Mouse (Mus musculus): ENCODE data around the gene Magi2. TPM values are rescaled to one million over a fixed set of nuclear protein-coding genes. Genes with fewer than 3 reads are reported as not detected.

Gene Magi2
- polyA plus RNA-seq, 1 experiment from 2014 or later: 1.9 TPM

DNA sequence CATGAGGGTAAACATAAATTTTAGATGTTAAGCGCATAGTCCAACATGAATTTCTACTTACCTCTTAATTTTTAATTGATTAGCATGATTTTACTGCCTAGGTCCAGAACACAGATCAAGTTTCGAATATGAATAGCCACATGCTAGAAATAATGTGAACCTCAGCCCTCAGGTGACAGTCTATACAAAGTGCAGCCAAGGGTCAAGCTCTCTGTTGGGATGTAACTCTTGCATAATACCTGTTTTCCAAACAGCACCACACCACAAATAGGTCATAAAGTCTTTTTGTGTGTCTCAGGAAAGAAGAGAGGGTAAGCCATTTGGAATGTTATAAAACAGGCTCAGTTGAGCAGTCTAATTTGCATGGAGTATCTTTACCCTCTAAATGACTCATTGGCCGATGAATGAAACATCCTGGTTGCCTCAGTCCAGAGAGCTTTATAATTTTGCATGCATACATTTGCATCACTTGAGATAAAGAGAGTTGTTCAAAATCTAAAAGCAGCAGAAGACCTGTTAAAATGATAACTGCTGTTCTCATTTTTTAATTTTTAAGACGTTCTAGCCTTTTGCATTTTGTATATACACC is 246.1 kb downstream of the Magi2 start:
- TF ChIP-seq CTCF (IDR thresholded peaks at IDR 0.05): no peak
- WGBS: 74% methylated on average over 4 of the region's 4 CpGs
- H3K27ac ChIP-seq (ENCODE audit: low read length): no peak overlapping the region
- ATAC-seq (no peak), DNase-seq (ENCODE audit: low spot score) (no peak)
- no peak overlapping the region for H3K4me2 ChIP-seq (replicated peaks; ENCODE audit: low read depth, low read length)
- no peaks in the 10 kb centered on the region for H3K9me3 ChIP-seq (ENCODE audit: low read length)
- no peak overlapping the region for H3K9ac ChIP-seq (replicated peaks; ENCODE audit: low read depth)
- no peak overlapping the region for H3K4me3 ChIP-seq (ENCODE audit: low read depth, low read length)
- H3K4me1 ChIP-seq (ENCODE audit: insufficient read depth, low read depth, low read length): no peaks in the 10 kb centered on the region
- no peaks in the 10 kb centered on the region for H3K36me3 ChIP-seq (ENCODE audit: insufficient read depth, low read length)
- H3K27me3 ChIP-seq (replicated peaks; ENCODE audit: insufficient read depth, low read length): no peaks in the 10 kb centered on the region

DNA sequence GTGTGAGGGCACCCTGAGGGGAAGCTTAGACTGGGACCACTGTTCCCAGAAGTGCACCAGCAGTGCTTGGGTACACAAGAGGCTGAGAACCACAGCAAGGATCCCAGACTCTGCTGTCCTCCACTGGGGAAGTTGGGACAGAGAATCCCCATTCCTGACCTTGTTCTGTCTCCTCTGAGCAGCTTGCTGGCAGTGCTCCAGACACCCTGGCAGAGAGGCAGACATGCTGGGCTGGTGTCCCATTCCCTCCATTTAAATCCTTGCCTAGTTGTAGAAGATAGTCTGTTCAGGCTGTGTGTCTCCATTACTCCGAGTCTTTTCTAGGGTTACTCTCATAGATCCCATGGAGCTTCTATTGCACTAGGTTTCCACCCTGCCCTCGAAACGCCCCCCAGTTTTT is 256.1 kb downstream of the Magi2 start:
- WGBS: 76% methylated on average over 3 of the region's 3 CpGs
- ATAC-seq (no peak), DNase-seq (ENCODE audit: low spot score) (no peak)
- Histone ChIP-seq H3K9me3 (ENCODE audit: low read length) (no peaks in the 10 kb centered on the region), H3K4me3 (ENCODE audit: low read depth, low read length) (no peak overlapping the region), H3K36me3 (ENCODE audit: insufficient read depth, low read length) (no peaks in the 10 kb centered on the region), H3K27ac (ENCODE audit: low read length) (no peak overlapping the region), H3K4me2 (replicated peaks; ENCODE audit: low read depth, low read length) (no peak overlapping the region), H3K4me1 (ENCODE audit: insufficient read depth, low read depth, low read length) (no peaks in the 10 kb centered on the region), H3K27me3 (replicated peaks; ENCODE audit: insufficient read depth, low read length) (no peaks in the 10 kb centered on the region), H3K9ac (replicated peaks; ENCODE audit: low read depth) (no peak overlapping the region)
- TF ChIP-seq CTCF (IDR thresholded peaks at IDR 0.05): no peak
- no peak for TF ChIP-seq EP300 (IDR thresholded peaks at IDR 0.05)

DNA sequence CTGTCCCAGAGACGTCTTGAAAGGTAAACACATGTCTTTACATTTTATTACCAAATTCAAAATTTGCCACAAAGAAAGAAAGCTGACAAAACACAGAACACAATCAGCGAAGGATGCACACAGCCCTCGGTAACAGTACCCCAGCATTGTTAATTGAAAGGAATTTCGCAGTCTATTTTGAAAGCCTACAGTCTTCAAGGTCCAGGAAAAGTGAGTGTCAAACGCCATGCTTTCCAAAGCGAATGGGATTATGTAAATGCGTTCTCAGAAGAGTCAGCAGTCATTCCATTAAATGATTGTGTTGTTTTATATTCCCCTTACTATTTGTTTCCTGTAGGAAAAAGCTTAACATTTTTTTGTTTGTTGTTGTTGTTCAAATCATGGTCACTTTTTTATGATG is 261.1 kb downstream of the Magi2 start:
- Histone ChIP-seq H3K4me2 (replicated peaks; ENCODE audit: low read depth, low read length) (no peak overlapping the region), H3K4me3 (ENCODE audit: low read depth, low read length) (no peak overlapping the region), H3K36me3 (ENCODE audit: insufficient read depth, low read length) (no peaks in the 10 kb centered on the region), H3K9ac (replicated peaks; ENCODE audit: low read depth) (no peak overlapping the region), H3K27ac (ENCODE audit: low read length) (no peak overlapping the region), H3K27me3 (replicated peaks; ENCODE audit: insufficient read depth, low read length) (no peaks in the 10 kb centered on the region), H3K4me1 (ENCODE audit: insufficient read depth, low read depth, low read length) (no peaks in the 10 kb centered on the region), H3K9me3 (ENCODE audit: low read length) (no peaks in the 10 kb centered on the region)
- whole genome bisulfite sequencing: 27% methylated on average over 7 of the region's 7 CpGs
- TF ChIP-seq CTCF (IDR thresholded peaks at IDR 0.05) (no peak), EP300 (IDR thresholded peaks at IDR 0.05) (no peak)
- DNase-seq (ENCODE audit: low spot score) (no peak), ATAC-seq (no peak)

DNA sequence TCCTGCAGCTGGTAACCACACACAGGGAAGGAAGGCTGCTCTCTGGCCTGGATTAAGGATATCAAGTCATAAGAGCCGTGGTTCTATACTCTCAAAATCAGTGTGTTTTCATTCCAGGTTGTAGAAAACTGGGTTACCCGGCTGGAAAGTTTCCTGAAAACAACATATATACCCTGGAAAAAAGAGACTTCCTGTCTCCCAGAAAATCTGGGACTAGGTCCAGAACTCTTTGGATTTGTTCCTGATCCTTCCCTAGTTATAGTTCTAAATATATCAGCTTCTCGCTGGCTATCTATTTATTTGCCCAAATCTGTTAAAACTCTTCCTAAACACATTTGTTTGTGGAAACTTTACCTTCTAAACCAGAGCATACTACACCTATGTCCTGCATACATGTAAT is 274.2 kb downstream of the Magi2 start:
- TF ChIP-seq CTCF (IDR thresholded peaks at IDR 0.05) (no peak), EP300 (IDR thresholded peaks at IDR 0.05) (no peak)

DNA sequence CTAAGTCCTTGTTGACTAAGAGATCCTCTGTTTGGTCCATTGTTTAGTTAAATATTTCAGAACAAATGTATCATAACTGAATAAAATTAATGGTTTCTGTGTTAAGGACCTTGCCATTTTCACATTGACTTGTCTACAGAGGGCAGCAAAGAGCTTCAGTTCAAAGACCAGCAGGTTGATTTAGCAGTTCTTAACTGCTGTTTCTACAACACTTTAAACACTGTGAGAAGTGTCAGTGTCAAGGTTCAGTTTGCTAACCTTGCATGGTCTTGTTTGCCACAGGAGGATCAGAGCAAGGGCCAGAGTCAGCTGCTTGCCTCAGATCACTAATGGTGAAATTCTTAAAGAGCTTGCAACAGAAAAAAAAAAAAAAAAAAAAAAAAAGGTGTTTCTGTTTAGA is 295.3 kb downstream of the Magi2 start:
- Histone ChIP-seq H3K4me2 (replicated peaks; ENCODE audit: low read depth, low read length) (no peak overlapping the region), H3K4me3 (ENCODE audit: low read depth, low read length) (no peak overlapping the region), H3K9me3 (ENCODE audit: low read length) (no peaks in the 10 kb centered on the region), H3K36me3 (ENCODE audit: insufficient read depth, low read length) (no peaks in the 10 kb centered on the region), H3K27me3 (replicated peaks; ENCODE audit: insufficient read depth, low read length) (no peaks in the 10 kb centered on the region), H3K9ac (replicated peaks; ENCODE audit: low read depth) (no peak overlapping the region), H3K27ac (ENCODE audit: low read length) (no peak overlapping the region), H3K4me1 (ENCODE audit: insufficient read depth, low read depth, low read length) (no peaks in the 10 kb centered on the region)
- TF ChIP-seq CTCF (IDR thresholded peaks at IDR 0.05): peak; percentile 68
- TF ChIP-seq EP300 (IDR thresholded peaks at IDR 0.05): no peak
- ATAC-seq (no peak), DNase-seq (ENCODE audit: low spot score) (peak; percentile 56)

More for the DNA sequence above, 274.2 kb downstream of the Magi2 start:
- Histone ChIP-seq H3K4me2 (replicated peaks; ENCODE audit: low read depth, low read length) (no peak overlapping the region), H3K27me3 (replicated peaks; ENCODE audit: insufficient read depth, low read length) (no peaks in the 10 kb centered on the region), H3K9me3 (ENCODE audit: low read length) (no peaks in the 10 kb centered on the region), H3K27ac (ENCODE audit: low read length) (no peak overlapping the region), H3K9ac (replicated peaks; ENCODE audit: low read depth) (no peak overlapping the region), H3K36me3 (ENCODE audit: insufficient read depth, low read length) (no peaks in the 10 kb centered on the region), H3K4me1 (ENCODE audit: insufficient read depth, low read depth, low read length) (no peaks in the 10 kb centered on the region), H3K4me3 (ENCODE audit: low read depth, low read length) (no peak overlapping the region)
- 58% methylated on average over 3 of the region's 3 CpGs for WGBS
- ATAC-seq (no peak), DNase-seq (ENCODE audit: low spot score) (no peak)

DNA sequence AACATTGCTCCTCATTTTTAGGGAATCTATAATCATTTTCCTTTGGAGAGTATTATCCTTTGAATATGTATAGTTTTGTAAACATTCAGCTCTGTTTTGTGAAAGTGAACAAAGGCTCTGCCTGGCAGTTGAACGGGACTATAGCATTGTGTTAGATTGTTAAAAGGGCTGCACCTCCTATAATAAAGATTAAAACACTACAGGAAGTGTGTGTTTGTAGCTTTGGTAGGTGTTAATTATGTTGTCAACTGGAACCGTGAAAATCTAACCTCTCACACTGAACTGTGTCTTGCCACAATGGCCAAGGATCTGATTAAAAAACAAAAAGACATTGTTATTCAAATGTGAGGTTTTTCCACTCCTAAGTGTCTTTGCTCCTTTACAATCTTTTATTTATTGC is 312.5 kb downstream of the Magi2 start:
- DNase-seq (ENCODE audit: low spot score): no peak
- no peak overlapping the region for H3K4me2 ChIP-seq (replicated peaks; ENCODE audit: low read depth, low read length)
- no peak overlapping the region for H3K27ac ChIP-seq (ENCODE audit: low read length)
- no peak for ATAC-seq
- H3K36me3 ChIP-seq (ENCODE audit: insufficient read depth, low read length): no peaks in the 10 kb centered on the region
- H3K9me3 ChIP-seq (ENCODE audit: low read length): no peaks in the 10 kb centered on the region
- WGBS: 26% methylated on average over 2 of the region's 2 CpGs
- H3K9ac ChIP-seq (replicated peaks; ENCODE audit: low read depth): no peak overlapping the region
- H3K4me1 ChIP-seq (ENCODE audit: insufficient read depth, low read depth, low read length): no peaks in the 10 kb centered on the region
- TF ChIP-seq CTCF (IDR thresholded peaks at IDR 0.05): no peak
- no peak for TF ChIP-seq EP300 (IDR thresholded peaks at IDR 0.05)
- H3K27me3 ChIP-seq (replicated peaks; ENCODE audit: insufficient read depth, low read length): no peaks in the 10 kb centered on the region
- no peak overlapping the region for H3K4me3 ChIP-seq (ENCODE audit: low read depth, low read length)

DNA sequence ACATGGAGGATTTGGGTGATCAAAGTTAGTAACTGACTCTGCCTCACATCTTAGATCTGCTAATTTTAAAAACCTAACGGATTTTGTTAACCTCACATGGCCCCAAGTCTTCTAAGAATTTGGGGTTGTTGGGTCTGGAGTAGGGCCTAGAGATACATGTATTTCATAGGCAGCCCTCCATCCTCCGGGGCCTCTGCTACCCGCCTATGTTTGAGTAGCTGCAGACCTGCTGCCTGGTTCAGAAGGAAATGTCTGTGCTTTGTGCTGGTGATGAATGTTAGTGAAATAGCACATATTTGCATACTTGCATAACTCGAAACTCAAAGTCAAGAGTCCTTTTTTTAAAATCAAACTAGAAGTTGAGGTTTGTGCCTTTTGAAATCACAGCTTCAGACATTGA is 319.6 kb downstream of the Magi2 start:
- H3K27me3 ChIP-seq (replicated peaks; ENCODE audit: insufficient read depth, low read length): no peaks in the 10 kb centered on the region
- no peak for TF ChIP-seq EP300 (IDR thresholded peaks at IDR 0.05)
- TF ChIP-seq CTCF (IDR thresholded peaks at IDR 0.05): no peak
- H3K36me3 ChIP-seq (ENCODE audit: insufficient read depth, low read length): no peaks in the 10 kb centered on the region
- no peaks in the 10 kb centered on the region for H3K9me3 ChIP-seq (ENCODE audit: low read length)
- no peak overlapping the region for H3K4me2 ChIP-seq (replicated peaks; ENCODE audit: low read depth, low read length)
- no peak for ATAC-seq
- no peak for DNase-seq (ENCODE audit: low spot score)
- H3K4me1 ChIP-seq (ENCODE audit: insufficient read depth, low read depth, low read length): no peaks in the 10 kb centered on the region
- WGBS: 63% methylated on average over 4 of the region's 4 CpGs
- H3K27ac ChIP-seq (ENCODE audit: low read length): no peak overlapping the region
- no peak overlapping the region for H3K9ac ChIP-seq (replicated peaks; ENCODE audit: low read depth)
- no peak overlapping the region for H3K4me3 ChIP-seq (ENCODE audit: low read depth, low read length)

Measured in lung, postnatal 0 days (tissue).